Mouse (Mus musculus) testis, adult 2 months (tissue): ENCODE results near the gene Ipmk.

Source experiments
- CTCF ChIP-seq: fragments of 200-500 bp; IDR thresholded peaks from 2 replicates; pipeline ENCODE4 v1.5.1; 2012; ENCODE audit warnings: low read depth, mild to moderate bottlenecking, inconsistent platforms, low read length, moderate library complexity; ENCODE audit not compliant: control insufficient read depth, insufficient read depth, insufficient replicate concordance
- POLR2A ChIP-seq: fragments of 200-500 bp; IDR thresholded peaks from 2 replicates; pipeline ENCODE4 v1.6.1; 2012; ENCODE audit warnings: low read depth, mild to moderate bottlenecking, inconsistent platforms, low read length, moderate library complexity; ENCODE audit not compliant: control insufficient read depth

- TF ChIP-seq POLR2A (no peak), CTCF (no peak)
Observed at GRCm38 (mm10) chr10:71316497-71316896, 31.1 kb upstream of the Ipmk start.
